Mouse (Mus musculus) liver, adult 2 months (tissue): ENCODE measurements at regions not wholly inside any gene's neighbourhood (a gene's known extent, or its start where the extent isn't known, plus 50 kb on each side); places are given as distances from the start of the nearest gene placed in this dataset.

Experiments used
- CTCF ChIP-seq: fragments of 200-500 bp; IDR thresholded peaks from 2 replicates; pipeline ENCODE4 v1.5.1; 2011; ENCODE audit warnings: low read depth, low read length, control low read depth
- POLR2A ChIP-seq: fragments of 200-500 bp; IDR thresholded peaks from 2 replicates; pipeline ENCODE4 v1.6.1; 2011; ENCODE audit warnings: low read length, control low read depth; ENCODE audit not compliant: insufficient read depth; ENCODE audit errors: extremely low read depth

- TF ChIP-seq POLR2A (no peak), CTCF (no peak)
Observed at GRCm38 (mm10) chr7:70533552-70533951, 167.0 kb upstream of the Nr2f2 start.
